Mouse (Mus musculus) natural killer cell, adult 2 months (primary cell): ENCODE results near the gene Cnot2.

Experiments used
- DNase-seq, 2 experiments: peaks; one replicate each; pipeline ENCODE4 v3.0.0; 2022; ENCODE audit warnings: low spot score in 2 of 2

The Cnot2 gene

DNA sequence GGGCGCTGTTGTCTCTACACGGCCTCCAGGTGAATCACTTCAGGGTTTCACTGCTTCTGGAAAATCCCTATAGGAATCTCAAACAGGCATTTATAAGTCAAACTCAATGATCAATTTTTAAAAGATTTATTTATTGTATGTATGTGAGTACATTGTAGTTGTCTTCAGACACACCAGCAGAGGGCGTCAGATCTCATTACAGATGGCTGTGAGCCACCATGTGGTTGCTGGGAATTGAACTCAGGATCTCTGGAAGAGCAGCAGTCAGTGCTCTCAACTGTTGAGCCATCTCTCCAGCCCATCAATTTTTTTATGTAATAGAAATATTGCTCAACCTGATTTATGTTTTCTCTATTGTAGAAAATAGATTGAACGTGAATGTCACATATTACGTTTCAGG is 100.3 kb downstream of the Cnot2 start:
- DNase-seq = no peak

DNA sequence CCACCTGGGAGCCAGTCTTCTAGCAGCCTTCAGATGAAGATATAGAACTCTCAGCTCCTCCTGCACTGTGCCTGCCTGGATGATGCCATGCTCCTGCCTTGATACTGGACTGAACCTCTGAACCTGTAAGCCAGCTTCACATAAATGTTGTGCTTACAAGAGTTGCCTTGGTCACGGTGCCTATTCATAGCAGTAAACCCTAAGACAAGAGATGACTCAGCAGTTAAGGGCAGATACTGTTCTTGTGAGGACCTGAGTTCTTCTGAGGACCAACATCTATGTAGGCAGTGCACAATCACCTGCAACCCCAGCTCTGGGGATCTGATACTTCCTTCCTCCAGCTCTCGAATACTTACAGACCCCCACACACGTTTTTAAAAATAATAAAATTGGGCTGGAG is 104.8 kb downstream of the Cnot2 start:
- DNase-seq = no peak

DNA sequence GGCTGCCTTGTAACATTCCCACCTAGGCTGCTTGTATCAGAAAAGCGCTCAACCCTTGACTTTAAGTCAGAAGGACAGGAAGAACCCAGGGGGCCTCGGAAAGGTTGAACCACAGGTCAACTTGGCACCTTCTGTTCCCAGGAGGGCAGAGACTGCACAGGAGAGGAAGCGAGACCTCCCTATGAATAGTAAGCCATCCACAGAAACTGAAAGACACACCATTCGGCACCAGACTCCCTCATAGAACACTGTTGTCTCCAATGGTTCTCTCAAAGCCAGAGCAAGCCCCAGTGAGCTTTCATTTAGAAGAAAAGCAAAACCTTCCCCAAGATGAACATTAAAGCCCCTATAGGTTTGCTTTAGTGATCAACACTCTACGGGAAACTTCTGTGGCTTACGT is 105.6 kb downstream of the Cnot2 start:
- DNase-seq = no peak

DNA sequence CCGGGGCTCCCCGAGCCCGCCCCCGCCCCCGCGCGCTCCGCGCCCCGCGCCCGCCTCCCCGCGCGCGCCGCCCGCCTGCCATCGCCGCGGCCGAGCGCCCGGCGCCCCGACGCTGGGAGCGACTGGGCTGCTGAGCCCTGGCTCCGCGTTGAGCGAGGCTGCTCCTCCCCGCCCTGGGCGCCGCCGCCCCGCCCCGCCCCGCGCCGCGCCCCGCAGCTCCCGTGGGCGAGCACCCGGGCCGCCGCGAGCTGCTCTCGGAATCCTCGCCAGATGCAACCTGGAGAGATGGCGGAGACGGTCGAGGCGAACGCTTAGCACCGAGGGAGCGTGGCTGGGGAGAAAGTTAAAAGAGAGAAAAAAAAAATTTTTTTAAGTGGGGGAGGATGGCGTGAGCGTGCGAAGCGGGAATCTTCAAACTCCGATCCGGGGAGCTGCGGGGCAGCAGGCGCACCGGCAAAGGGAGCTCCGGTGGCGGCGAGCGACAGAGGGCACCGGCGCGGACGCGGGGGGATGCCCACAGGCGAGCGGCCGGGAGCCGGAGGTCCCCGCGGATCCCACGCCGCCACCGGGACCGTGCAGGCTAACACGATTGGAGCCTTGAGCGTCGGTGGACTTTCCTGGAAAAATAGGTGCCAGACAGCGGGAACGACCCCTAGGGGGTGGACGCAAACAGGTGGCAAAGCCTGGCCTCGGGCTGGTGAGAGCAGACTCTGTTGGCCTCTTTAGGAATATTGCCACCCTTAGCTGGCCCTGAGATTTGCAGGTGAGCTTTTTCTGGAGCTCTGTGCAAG is 107.4 kb downstream of the Cnot2 start, which contains the start of gene Kcnmb4:
Gene Kcnmb4, minus strand, starts transcription at position 120 of the 791 bp plus-strand sequence.
- no peak for DNase-seq

GRCm38 (mm10) chr10:116473071-116473758 is 108.1 kb downstream of the Cnot2 start:
- peak in 1 of 2 experiments; percentile 23 for DNase-seq

GRCm38 (mm10) chr10:116472579-116472978 is 108.7 kb downstream of the Cnot2 start:
- no peak for DNase-seq

- DNase-seq = no peak
These were observed 110.9 kb downstream of the Cnot2 start for GRCm38 (mm10) chr10:116470306-116470925.

DNA sequence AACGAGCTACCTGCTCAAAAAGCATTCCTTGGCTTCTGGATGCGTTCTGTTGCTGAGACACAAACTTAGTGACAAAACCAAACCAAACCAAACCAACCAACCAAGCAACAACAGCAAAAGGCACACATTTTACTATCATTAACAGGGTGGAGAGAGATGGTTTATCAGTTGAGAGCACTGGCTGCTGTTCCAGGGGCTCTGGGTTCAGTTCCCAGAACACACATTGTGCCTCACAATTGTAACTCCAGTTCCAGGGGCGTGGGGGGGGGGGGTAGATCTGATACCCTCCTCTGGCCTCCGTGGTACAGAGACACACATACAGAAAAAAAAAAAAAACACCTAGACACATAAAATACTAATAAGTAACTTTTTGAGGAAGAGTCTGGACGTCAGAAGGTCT is 113.2 kb downstream of the Cnot2 start:
- DNase-seq = no peak

GRCm38 (mm10) chr10:116463753-116464345 is 117.5 kb downstream of the Cnot2 start:
- DNase-seq = no peak

- DNase-seq = no peak
These were observed 119.9 kb downstream of the Cnot2 start for GRCm38 (mm10) chr10:116461443-116461842.

DNA sequence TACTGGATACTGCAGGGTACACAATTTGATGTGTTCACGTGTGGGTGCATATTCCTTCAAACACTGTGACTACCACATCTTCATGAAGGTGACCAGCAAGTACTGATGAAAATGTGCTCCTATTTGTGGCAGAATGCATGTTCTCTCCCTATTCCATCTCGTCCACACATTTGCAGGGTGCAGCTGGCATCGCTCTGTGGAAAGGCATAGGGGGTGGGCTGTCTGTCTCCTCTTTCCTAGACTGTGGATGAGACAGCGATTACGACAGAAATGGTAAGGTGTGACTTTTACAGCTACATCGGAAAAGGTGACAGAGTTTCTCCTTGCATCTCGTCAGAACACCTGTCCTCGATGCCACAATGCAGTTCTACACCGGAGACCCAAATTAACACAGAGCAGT is 122.5 kb downstream of the Cnot2 start:
- no peak for DNase-seq

DNA sequence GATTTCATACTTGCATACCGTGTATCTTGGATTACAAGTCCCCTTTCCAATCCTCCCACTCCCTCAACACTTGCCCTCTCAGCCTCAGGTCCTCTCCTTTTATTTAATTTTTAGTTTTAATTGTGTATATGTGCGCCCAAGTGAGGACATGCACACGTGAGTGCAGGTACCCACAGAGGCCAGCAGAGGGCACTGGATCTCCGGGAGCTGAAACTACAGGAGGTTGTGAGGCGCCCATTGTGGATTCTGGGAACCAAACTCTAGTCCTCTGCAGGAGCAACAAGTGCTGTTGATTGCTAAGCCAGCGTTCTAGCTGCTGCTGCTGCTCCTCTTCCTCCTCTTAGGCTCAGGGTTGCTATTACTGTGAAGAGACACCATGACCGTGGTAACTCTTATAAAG is 128.5 kb downstream of the Cnot2 start:
- DNase-seq = no peak

DNA sequence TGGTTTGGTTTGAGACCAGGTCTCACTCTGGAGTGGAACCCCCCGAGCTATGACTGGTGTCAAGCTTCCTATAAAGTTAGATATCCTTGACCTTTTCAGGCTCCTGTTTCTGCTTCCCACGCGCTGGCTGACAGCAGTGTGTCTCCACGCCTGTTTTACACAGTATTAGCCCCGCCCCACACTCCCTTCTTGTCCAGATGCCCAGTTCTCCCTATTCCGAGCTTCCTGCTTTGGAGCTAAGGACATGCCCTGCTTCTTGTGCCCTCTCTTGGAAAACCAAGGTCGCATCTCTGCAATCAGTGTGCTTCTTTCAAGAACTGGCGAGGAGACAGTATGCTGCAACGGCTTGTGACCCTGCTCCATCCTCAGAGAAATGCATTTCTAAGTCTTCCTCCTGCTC is 130.7 kb downstream of the Cnot2 start:
- DNase-seq = no peak

GRCm38 (mm10) chr10:116448166-116448565 is 133.1 kb downstream of the Cnot2 start:
- no peak for DNase-seq

GRCm38 (mm10) chr10:116447176-116447575 is 134.1 kb downstream of the Cnot2 start:
- no peak for DNase-seq

GRCm38 (mm10) chr10:116446040-116446439 is 135.3 kb downstream of the Cnot2 start:
- DNase-seq = no peak

DNA sequence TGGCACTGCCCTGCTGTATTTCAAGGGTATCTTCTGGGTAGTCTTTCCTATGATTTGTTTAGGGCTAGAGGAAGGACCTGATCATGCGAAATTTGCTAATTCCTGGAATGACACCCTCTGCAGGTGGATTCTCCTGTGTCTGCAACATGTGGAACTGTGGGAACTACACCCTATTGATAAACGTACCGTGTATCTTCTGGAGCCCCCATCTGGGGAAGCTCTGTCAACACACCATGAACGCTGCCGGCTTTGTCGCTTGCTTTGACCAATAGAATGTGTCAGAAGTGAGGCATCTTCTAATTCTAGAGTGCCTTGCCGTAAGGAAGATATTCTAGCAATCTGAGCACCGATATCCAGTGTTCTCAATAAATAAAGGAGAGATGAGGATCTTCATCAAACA is 136.5 kb downstream of the Cnot2 start:
- no peak for DNase-seq

- DNase-seq = no peak
These were observed 136.9 kb downstream of the Cnot2 start for GRCm38 (mm10) chr10:116444371-116444770.

GRCm38 (mm10) chr10:116440946-116441345 is 140.4 kb downstream of the Cnot2 start:
- no peak for DNase-seq

DNA sequence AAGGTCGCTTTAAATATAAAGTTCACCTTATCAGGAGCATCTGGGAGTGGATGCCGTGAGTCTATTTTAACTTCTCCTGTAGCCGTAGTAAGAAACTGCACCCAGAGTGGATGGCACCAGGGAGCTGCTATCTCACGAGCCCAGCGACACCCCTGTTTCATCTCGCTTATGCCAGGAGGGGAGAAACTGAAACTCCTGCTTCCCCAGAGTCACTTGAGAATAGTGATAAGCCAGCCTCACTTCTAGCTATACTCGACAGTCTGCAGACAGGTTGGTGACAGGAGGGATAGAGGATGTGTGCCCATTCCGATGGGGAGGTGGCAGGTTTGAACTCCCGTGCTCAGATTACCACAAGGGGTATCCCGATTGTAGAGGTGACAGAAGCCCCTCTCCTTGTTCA is 141.2 kb downstream of the Cnot2 start:
- DNase-seq = no peak

GRCm38 (mm10) chr10:116435455-116435854 is 145.9 kb downstream of the Cnot2 start:
- DNase-seq = no peak
